Mouse (Mus musculus): Measurements from ENCODE around the gene Tex22.

Tex22 gene

GRCm38 (mm10) chr12:113051628-113052403 lies 22.5 kb upstream of the Tex22 start:
- DNase-seq (ENCODE audit: inconsistent age in 2 of 2, low spot score in 1 of 2): no peak

DNA sequence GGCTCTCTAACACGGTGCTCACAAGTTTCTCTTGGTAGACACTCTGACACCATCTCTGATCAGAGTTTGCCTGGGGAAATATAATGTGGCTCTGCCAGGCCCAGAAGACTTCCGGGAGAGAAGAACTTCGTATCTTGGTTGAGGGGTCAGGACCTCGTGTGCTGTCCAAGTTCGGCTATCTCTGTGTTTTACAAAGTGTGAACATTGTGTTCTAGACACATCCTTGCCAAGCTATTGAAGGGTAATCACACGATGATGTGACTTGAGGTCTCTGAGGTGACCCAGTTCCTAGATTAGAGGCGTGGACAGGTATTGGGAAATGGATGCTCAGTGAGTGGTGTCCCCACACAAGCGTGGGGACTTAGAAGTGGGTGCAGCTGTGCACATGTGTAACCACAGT lies 18.2 kb upstream of the Tex22 start:
- no peak for DNase-seq (ENCODE audit: inconsistent age in 2 of 2, low spot score in 1 of 2)

DNA sequence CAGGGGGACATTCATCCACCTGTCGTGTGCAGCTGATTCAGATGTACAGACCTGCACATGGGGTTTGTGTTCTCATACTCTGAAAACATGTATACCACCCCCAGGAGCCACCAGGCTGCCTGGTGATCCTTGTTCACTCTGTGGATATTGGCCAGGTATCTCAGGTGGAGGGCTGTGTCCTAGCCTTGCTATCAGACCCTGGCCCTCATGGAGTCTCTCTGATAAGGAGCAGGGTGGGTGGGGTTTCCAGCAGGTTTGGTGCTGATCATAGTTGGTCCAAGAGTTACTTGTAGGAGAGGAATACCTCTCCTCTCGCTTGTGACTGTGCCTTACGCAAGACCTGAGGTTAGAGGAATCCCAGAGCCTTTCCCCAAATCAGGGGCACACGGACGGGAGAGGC lies 14.1 kb upstream of the Tex22 start:
- no peak for DNase-seq (ENCODE audit: inconsistent age in 2 of 2, low spot score in 1 of 2)

GRCm38 (mm10) chr12:113061606-113062005 lies 12.7 kb upstream of the Tex22 start:
- DNase-seq (ENCODE audit: inconsistent age in 2 of 2, low spot score in 1 of 2): no peak

- no peak for DNase-seq (ENCODE audit: inconsistent age in 2 of 2, low spot score in 1 of 2)
These were observed 12.1 kb upstream of the Tex22 start for GRCm38 (mm10) chr12:113062201-113062600.

- no peak for DNase-seq (ENCODE audit: inconsistent age in 2 of 2, low spot score in 1 of 2)
These were observed 10.6 kb upstream of the Tex22 start for GRCm38 (mm10) chr12:113063700-113064099.

GRCm38 (mm10) chr12:113068002-113068401 lies 6.3 kb upstream of the Tex22 start:
- no peak for DNase-seq (ENCODE audit: inconsistent age in 2 of 2, low spot score in 1 of 2)

DNA sequence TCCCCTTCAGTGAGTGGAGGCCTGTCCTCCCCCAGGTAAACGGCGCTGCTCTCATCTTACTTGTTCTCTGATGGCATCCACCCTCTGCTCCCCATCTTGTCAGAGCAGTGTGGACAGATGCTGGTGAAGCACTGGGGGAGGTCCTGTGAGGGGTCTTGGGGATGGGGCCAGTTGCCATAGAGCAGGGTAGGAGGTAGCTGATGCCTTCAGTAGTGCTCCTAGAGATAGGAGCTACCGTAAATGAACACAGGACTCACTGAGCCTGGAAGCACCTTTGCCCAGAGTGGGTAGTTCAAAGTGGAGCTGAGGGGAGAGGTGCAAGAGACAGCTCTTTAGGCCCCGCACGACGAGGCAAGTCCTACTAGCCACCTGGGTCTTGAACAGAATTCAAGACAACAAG lies 4.9 kb upstream of the Tex22 start:
- no peak for DNase-seq (ENCODE audit: inconsistent age in 2 of 2, low spot score in 1 of 2)

GRCm38 (mm10) chr12:113071321-113071720 lies 3.0 kb upstream of the Tex22 start:
- peak in 1 of 2 experiments; percentile 37 for DNase-seq (ENCODE audit: inconsistent age in 2 of 2, low spot score in 1 of 2)

DNA sequence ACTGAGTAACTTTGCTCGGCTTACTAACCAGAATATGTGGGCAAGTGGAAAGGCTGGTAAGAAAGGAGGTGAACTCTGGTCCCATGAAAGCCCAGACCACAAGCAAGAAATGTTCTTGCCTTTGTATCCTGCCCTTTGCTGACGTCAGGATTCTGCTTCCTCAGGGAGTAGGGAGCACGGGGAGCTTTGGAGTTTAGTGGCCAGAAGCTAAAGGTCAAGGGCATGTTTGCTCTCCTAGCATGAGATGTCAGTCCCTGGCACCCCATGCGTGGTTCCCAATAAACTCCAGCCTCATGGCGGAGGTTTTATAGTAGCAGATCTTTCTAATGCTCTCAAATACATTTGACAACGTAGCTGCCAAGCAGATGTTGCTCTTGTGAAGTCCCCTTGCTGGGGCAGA lies 2.5 kb upstream of the Tex22 start:
- peak; percentile 37 to 67 for DNase-seq (ENCODE audit: inconsistent age in 2 of 2, low spot score in 1 of 2)

DNA sequence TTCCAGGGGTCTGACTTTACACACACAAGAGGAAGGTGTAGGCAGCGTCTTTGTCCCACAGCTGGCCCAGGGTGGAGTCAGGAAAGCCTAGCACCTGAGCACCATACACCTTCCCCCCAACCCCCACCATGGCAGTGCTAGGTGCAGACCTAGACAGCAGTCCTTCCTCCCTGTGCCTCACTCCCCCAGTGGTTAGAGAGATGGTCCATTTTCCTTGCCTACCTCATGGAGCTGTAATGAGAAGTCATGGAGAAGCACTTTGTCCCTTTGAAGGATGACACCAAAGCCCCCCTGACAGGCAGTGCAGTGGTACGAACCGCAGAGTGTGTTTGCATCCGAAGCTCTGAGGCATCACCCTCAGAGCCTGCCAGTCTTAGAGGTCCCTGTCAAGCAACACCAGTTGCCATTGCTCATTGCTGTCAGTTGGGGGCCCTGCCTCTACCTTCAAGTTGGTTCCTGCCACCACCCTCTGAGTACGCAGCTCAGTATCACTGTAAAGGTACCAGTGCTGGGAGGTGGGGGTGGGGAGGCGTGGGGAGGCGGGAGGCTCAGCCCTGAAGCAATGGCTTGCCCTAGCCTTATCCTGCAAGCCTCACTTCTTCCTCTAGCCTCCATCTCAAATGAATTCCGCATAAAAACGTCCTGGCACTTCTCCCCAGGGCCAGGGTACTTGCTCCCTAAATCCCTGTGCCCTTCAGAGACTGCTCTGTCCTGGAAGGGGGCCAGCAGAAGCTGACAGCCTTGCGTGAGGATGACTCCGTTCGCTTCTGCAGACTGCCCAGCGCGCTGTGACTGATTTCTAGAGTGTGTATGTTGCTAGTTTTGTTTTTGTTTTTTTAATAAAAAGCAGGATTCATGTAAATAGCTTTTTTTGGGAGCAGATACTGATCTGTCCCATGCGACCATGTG lies 628 bp upstream of the Tex22 start:
- DNase-seq (ENCODE audit: inconsistent age in 2 of 2, low spot score in 1 of 2): peak; percentile 67 to 72

DNA sequence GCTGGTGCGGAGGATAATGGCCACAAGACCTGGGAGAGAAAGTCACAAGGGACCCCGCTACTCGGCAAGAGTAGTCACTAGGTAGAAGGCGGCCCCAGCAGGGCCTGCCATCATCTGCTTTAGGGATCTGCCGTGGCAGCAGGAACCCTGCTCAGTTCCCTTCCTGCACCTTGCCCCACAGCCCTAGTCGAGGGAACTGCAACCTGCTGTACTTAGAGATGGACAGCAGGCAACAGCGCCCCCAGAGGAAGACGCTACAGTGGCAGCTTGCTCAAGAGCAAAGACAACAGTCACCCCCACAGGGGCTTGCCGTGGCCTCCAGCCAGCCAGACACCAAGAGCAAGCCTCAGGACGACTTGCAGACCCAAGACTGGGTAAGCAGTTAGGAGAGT lies 757 bp downstream of the Tex22 start:
- peak; percentile 85 to 94 for DNase-seq (ENCODE audit: inconsistent age in 2 of 2, low spot score in 1 of 2)

GRCm38 (mm10) chr12:113075486-113075885 lies 1.2 kb downstream of the Tex22 start:
- no peak for DNase-seq (ENCODE audit: inconsistent age in 2 of 2, low spot score in 1 of 2)

GRCm38 (mm10) chr12:113087276-113087675 lies 13.0 kb downstream of the Tex22 start:
- no peak for DNase-seq (ENCODE audit: inconsistent age in 2 of 2, low spot score in 1 of 2)

GRCm38 (mm10) chr12:113088026-113088425 lies 13.7 kb downstream of the Tex22 start:
- no peak for DNase-seq (ENCODE audit: inconsistent age in 2 of 2, low spot score in 1 of 2)

DNA sequence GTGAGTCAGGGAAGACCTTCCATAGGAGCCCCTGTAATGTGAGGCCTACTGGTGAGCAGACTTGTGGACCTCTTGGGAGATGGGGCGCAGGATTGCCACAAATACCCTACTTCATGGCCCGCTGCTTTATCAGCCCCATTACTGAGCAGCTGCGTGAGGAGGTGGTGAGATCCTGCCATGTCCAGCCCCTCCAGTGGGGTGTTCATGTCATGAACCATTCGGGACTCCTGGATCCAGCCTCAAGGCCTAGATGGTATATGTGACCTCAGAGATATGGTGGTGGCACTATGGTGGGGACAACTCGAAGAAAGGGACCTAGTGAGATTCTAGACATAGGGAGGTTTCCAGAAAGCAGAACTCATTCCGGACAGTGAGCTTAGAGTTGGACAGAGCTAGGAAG lies 14.8 kb downstream of the Tex22 start:
- DNase-seq (ENCODE audit: inconsistent age in 2 of 2, low spot score in 1 of 2): no peak

GRCm38 (mm10) chr12:113090053-113090452 lies 15.8 kb downstream of the Tex22 start:
- no peak for DNase-seq (ENCODE audit: inconsistent age in 2 of 2, low spot score in 1 of 2)

- peak in 1 of 2 experiments; percentile 33 for DNase-seq (ENCODE audit: inconsistent age in 2 of 2, low spot score in 1 of 2)
These were observed 22.7 kb downstream of the Tex22 start for GRCm38 (mm10) chr12:113097040-113097439.

GRCm38 (mm10) chr12:113097749-113098281 lies 23.5 kb downstream of the Tex22 start, which contains the start of gene Mta1:
Gene Mta1, plus strand, starts transcription at chr12:113098278.
- DNase-seq (ENCODE audit: inconsistent age in 2 of 2, low spot score in 1 of 2): peak; percentile 64 to 83

DNA sequence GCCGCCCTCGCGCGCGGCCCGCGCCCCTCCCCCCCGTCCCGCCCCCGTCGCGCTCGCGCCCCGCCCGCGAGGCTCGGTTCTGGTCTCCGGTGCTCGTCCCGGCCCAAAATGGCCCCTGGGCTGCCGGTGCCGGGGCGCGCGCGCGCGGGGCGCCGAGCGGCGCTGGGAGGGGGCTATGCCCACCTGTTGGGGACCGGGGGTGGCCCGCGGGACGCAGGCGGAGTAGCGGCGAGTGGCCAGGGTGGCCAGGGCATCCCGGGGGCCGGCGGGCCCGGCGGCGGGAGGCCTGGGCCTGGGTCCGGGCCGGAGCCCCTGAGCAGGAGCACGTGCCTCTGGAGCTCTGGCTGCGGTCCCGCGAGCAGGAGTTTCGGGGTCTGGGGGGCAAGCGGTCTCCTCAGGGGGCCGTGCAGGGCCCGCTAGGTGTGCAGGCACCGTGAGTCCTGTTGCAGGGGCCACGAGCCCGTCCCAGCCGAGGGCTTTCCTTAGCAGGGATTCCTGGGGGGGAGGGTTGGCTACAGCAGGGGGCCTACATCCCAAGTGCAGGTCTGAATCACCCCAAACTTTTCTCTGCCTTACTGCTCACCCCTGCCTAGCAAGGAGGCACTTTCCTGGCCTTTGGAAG lies 24.3 kb downstream of the Tex22 start:
- DNase-seq (ENCODE audit: inconsistent age in 2 of 2, low spot score in 1 of 2): peak; percentile 59 to 82
